Mouse (Mus musculus) kidney, adult 2 months (tissue): ENCODE results near the gene Dnajc11.

ENCODE experiments used
- CTCF ChIP-seq: fragments of 200-500 bp; conservative IDR thresholded peaks from 2 replicates; pipeline ENCODE4 v1.5.1; 2011; ENCODE audit warnings: low read depth, mild to moderate bottlenecking, control low read depth, low read length, moderate library complexity, mixed read lengths; ENCODE audit not compliant: insufficient read depth, insufficient read length
- POLR2A ChIP-seq: fragments of 200-500 bp; IDR thresholded peaks from one replicate; pipeline ENCODE4 v1.6.1; 2011; ENCODE audit warnings: low read depth, low read length, control low read depth

DNA sequence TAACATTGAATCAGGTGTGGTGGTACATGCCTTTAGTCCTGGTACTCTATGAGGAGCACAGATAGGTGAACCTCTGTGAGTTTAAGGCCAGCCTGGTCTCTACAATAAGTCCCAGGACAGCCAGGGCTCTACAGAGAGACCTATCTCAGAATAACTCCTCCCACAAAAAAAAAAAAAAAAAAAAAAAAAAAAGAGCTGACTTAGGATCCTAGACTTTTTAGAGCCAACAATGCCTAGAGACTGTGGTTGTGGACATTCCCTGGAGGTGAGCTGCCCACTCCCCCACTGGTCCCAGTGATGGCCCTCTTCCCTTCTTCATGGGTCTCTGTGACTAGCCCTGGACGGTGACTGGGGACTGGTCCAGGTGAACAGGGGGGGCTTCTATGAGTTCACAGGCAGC lies 22.3 kb downstream of the Dnajc11 start:
- TF ChIP-seq CTCF (no peak), POLR2A (no peak)
